Mouse (Mus musculus): ENCODE measurements around the gene Rbm33.

DNA sequence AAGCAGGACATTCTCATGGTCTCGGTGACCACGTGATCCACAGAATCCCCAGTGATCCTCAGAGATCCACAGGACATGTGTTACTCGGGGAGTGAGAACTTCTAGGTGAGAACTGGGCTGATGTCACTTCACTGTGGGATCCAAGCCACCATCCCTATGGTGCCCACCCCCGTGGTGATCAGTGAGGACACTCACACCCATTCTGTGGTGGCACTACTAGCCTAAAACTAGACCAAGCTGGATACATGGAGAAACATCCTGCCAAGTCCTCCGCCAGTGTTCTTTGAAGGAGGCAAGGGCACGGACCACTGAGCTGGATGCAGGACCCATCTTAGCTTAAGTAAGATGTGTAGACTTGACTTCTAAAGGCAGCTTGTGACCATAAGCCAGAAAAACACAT is 17.6 kb upstream of the Rbm33 start:
- TF ChIP-seq POLR2A (IDR thresholded peaks at IDR 0.05; ENCODE audit: extremely low read depth, insufficient read depth, low read length) (no peak), CTCF (IDR thresholded peaks at IDR 0.05; ENCODE audit: low read depth, low read length) (no peak)

Measured in liver, adult 2 months (tissue).